Mouse (Mus musculus): ENCODE data around the gene Nlrp2. TPM values are rescaled to one million over a fixed set of nuclear protein-coding genes. Genes with fewer than 3 reads are reported as not detected.

Nlrp2 gene
- total and polyA plus RNA-seq, 2 experiments from 2014 or later = not detected

DNA sequence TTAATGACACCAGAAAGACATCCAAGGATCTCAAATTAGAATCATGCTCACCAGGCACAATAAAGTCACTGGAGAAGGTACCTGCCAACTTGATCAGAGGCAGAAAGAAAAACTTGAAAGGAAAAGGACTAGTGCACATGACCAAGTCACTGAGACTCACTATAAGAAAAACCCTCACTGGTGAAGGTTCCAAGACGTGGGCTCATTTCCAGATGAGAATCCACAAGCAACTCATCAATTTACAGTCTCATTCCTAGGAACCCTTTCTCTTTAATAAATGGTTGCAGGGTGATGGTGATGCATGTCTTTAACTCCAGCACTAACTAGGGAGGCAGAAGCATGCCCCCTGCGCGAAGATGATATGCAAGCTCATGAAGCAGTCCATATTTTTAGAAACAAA is 87.8 kb downstream of the Nlrp2 start:
- Histone ChIP-seq H3K27me3 (ENCODE audit: insufficient read depth, low read length) (no peaks in the 10 kb centered on the region), H3K27ac (ENCODE audit: low read depth, low read length) (no peak overlapping the region), H3K9me3 (ENCODE audit: low read length) (peaks cover 22% of the 10 kb centered on the region; the same call in 1 of the 2 replicates), H3K36me3 (ENCODE audit: insufficient read depth, low read length) (no peaks in the 10 kb centered on the region), H3K4me1 (ENCODE audit: insufficient read depth, low read length) (no peaks in the 10 kb centered on the region), H3K4me3 (ENCODE audit: low read depth, low read length) (no peak overlapping the region), H3K4me2 (ENCODE audit: low read depth, low read length, poor library complexity, severe bottlenecking) (no peak overlapping the region), H3K9ac (replicated peaks; ENCODE audit: low read length, poor library complexity, severe bottlenecking) (no peak overlapping the region)
- no peak for ATAC-seq (ENCODE audit: low FRiP score)
- DNase-seq (ENCODE audit: low spot score) = no peak
- 93% methylated on average over 3 of the region's 3 CpGs for WGBS
- TF ChIP-seq CTCF (IDR thresholded peaks at IDR 0.05) = no peak

Other genes starting within 250 kb of the Nlrp2 start
- gene Rfpl4, start 234.1 kb downstream of the Nlrp2 start, total RNA-seq (2014; rRNA removed) = not detected in 2 replicates
- gene Rfpl4, start 234.1 kb downstream of the Nlrp2 start, polyA plus RNA-seq (2015; fragmentation: Nextera tagmentation; extraction: Ambion mirVana) = not detected in 2 replicates
- 1.3 TPM in 1 of 2 replicates, not detected in the other for gene Rasl2-9, start 225.1 kb downstream of the Nlrp2 start, total RNA-seq (2014; rRNA removed)
- gene Rasl2-9, start 225.1 kb downstream of the Nlrp2 start, polyA plus RNA-seq (2015; fragmentation: Nextera tagmentation; extraction: Ambion mirVana) = 0.57 and 0.72 TPM in 2 replicates
- gene Vmn1r55, start 201.4 kb downstream of the Nlrp2 start, total RNA-seq (2014; rRNA removed) = not detected in 2 replicates
- gene Vmn1r55, start 201.4 kb downstream of the Nlrp2 start, polyA plus RNA-seq (2015; fragmentation: Nextera tagmentation; extraction: Ambion mirVana) = not detected in 2 replicates
- not detected in 2 replicates for gene Vmn1r56, start 154.3 kb downstream of the Nlrp2 start, total RNA-seq (2014; rRNA removed)
- not detected in 2 replicates for gene Vmn1r56, start 154.3 kb downstream of the Nlrp2 start, polyA plus RNA-seq (2015; fragmentation: Nextera tagmentation; extraction: Ambion mirVana)
- gene Vmn1r57, start 132.5 kb downstream of the Nlrp2 start, total RNA-seq (2014; rRNA removed) = not detected in 2 replicates
- gene Vmn1r57, start 132.5 kb downstream of the Nlrp2 start, polyA plus RNA-seq (2015; fragmentation: Nextera tagmentation; extraction: Ambion mirVana) = not detected in 2 replicates
- gene Gm5065, start 498 bp downstream of the Nlrp2 start, total RNA-seq (2014; rRNA removed) = not detected in 2 replicates
- gene Gm5065, start 498 bp downstream of the Nlrp2 start, polyA plus RNA-seq (2015; fragmentation: Nextera tagmentation; extraction: Ambion mirVana) = not detected in 2 replicates
- not detected in 2 replicates for gene Vmn1r58, start 62.4 kb upstream of the Nlrp2 start, total RNA-seq (2014; rRNA removed)
- not detected in 2 replicates for gene Vmn1r58, start 62.4 kb upstream of the Nlrp2 start, polyA plus RNA-seq (2015; fragmentation: Nextera tagmentation; extraction: Ambion mirVana)
- gene Vmn1r59, start 105.7 kb upstream of the Nlrp2 start, total RNA-seq (2014; rRNA removed) = not detected in 2 replicates
- gene Vmn1r59, start 105.7 kb upstream of the Nlrp2 start, polyA plus RNA-seq (2015; fragmentation: Nextera tagmentation; extraction: Ambion mirVana) = not detected in 2 replicates
- gene Vmn2r28, start 142.9 kb upstream of the Nlrp2 start, total RNA-seq (2014; rRNA removed) = not detected in 2 replicates
- gene Vmn2r28, start 142.9 kb upstream of the Nlrp2 start, polyA plus RNA-seq (2015; fragmentation: Nextera tagmentation; extraction: Ambion mirVana) = not detected in 2 replicates
- not detected in 2 replicates for gene Vmn1r60, start 196.3 kb upstream of the Nlrp2 start, total RNA-seq (2014; rRNA removed)
- not detected in 2 replicates for gene Vmn1r60, start 196.3 kb upstream of the Nlrp2 start, polyA plus RNA-seq (2015; fragmentation: Nextera tagmentation; extraction: Ambion mirVana)